Mouse (Mus musculus) ovary, adult 2 months (tissue): ENCODE results near the gene Agbl4. TPM values are rescaled to one million over a fixed set of nuclear protein-coding genes. Genes with fewer than 3 reads are reported as not detected.

Source experiments
- polyA plus RNA-seq: library from polyadenylated mRNA; depleted of rRNA; stranded (reverse); fragments of >200 nt; gene quantifications from 2 replicates; pipeline ENCODE4 v1.2.3, GENCODE M21; 2012; rRNA removed

The Agbl4 gene
- polyA plus RNA-seq: 0.25 and 0.43 TPM in 2 replicates

DNA sequence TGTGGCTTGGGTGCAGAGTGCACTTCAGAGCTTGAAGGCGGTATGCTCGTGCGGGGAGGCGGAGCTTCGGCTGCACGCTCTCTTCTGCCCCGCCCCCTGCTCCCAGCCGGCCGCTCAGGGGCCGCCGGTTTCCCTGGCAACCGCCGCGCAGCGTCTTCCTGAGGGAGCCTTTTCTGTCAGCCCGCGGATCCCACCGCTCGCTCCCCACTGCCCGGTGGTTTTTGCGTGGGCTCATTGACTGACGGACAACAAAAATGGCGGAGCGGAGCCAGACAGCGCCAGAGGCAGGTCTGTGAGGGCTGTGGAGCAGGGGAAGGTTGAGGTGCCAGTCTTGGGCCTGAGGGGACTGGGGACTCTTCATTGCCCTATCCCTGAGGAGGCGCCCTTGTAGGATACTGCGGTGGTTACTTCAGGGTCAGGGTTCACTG lies at the start of gene Agbl4:
TSS of gene Agbl4 (plus strand) at position 44 of the 428 bp plus-strand sequence.

DNA sequence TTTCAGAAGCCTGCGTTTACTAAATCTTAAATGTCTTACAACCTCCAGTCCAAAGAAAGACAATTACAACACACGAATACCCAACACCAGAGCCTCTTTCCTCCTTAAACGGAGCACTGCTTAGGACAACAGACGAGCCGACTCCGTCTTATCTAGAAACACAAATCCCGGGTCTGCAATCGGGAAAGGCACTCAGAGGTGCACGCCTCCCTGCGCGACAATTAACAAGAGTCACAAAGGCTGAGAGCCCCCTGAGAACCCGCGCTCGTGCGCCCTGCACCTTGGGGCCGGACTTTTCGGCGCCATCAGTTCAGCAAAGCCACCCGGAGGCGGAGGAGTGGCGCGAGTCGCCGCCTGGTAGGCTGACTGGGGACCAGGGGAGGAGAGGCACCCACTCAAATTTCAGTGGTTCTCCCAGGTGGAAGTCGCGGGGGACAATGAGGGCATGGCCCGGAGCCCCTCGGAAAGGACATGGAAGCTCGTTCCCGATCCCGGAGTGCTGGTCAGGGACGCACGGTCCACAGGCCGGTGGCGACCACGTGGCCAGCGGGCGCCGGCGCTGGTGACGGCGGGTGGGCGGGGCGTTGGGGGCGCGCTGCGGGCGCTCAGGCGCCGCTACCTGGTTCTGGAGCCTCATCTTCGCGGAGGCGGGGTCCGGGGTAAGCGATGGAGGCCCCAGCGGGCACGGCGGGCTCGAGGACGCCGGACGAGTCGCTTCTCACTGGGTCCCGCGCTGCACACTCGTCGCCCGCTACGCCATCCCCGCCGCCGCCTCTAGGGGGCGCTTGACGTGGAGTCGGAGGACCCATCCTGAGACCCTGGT lies 46.1 kb upstream of the Agbl4 start, which contains the start of gene Elavl4:
TSS of gene Elavl4 (minus strand) at position 732 of the 823 bp plus-strand sequence.

DNA sequence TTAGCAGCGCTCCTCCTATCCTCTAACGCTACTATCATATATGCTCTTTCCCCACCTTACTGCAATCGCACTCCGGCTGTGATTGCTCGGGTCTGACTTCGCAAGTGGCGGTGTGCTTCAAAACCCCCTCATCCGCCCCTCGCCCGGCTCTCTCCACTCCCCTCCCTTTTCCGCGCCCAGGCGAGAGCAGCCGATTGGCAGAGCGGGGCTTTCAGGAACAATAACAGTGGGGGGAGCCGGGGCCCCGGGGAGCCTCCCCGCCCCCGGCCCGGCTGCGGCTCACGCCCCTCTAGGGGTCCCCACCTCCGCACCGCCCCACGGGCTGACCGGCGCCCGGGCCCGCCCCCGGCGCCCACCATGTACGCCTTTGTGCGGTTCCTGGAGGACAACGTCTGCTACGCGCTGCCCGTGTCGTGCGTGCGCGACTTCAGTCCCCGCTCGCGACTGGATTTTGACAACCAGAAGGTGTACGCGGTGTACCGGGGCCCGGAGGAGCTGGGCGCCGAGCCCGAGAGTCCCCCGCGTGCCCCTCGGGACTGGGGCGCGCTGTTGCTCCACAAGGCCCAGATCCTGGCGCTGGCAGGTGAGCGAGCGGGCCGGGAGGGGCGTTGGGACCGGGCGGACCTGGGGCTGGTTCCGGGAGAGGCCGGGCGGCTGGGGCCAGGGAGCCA lies 1017.5 kb downstream of the Agbl4 start, which contains the start of gene Bend5:
TSS of gene Bend5 (plus strand) at position 189 of the 671 bp plus-strand sequence.

Other genes with a start within 250 kb of the Agbl4 start
- gene Elavl4, start 45.8 kb upstream of the Agbl4 start, polyA plus RNA-seq: 0.33 and 0.53 TPM in 2 replicates